In the genomic region with DNA sequence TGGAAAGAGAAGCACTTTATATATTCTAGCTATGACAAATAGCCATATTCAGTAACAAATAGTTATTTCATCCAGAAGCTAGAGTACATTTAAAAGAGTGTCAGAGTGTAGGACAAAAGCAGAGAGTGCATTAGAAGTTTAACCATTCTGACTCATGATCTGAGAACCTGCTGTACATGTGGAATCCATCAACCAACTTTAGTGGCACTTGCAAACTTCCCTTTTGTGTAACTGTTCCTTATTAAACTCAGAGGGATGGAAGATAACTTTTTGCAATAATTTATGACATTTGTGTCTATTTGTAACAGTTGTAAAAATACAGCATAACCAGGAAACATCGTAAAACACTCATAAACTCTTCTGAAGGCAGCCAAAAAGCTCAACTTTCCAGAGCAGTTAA, we compare ENCODE assay signal across 21 mouse cellular contexts.
"Had no signal": no experiment of that assay in that cellular context is flagged by ENCODE, and none has a peak within 500 bp of the region (broad histone marks: within the 10 kb centered on the region; RNA-seq: fewer than 3 reads in every experiment).

No protein-coding gene starts in this region.

- H3K27me3 ChIP-seq: kidney, embryonic 15.5 days; limb, embryonic 12.5 days; liver, embryonic 13.5 days; lung, embryonic 15.5 days; megakaryocyte, embryonic 14.5 days; midbrain, embryonic 12.5 days; midbrain, embryonic 15.5 days; neural tube, embryonic 12.5 days; neural tube, embryonic 15.5 days had no signal

- H3K9ac ChIP-seq: kidney, embryonic 15.5 days; limb, embryonic 12.5 days; liver, embryonic 13.5 days; lung, embryonic 15.5 days; midbrain, embryonic 12.5 days; midbrain, embryonic 15.5 days; neural tube, embryonic 12.5 days; neural tube, embryonic 15.5 days had no signal

- H3K4me1 ChIP-seq: kidney, embryonic 15.5 days; liver, embryonic 13.5 days; lung, embryonic 15.5 days; megakaryocyte, embryonic 14.5 days; midbrain, embryonic 12.5 days; midbrain, embryonic 15.5 days; neural tube, embryonic 12.5 days; neural tube, embryonic 15.5 days had no signal

- H3K4me3 ChIP-seq: kidney, embryonic 15.5 days; limb, embryonic 12.5 days; liver, embryonic 13.5 days; lung, embryonic 15.5 days; megakaryocyte, embryonic 14.5 days; midbrain, embryonic 12.5 days; midbrain, embryonic 15.5 days; neural tube, embryonic 12.5 days; neural tube, embryonic 15.5 days had no signal

- H3K27ac ChIP-seq: kidney, embryonic 15.5 days; limb, embryonic 12.5 days; liver, embryonic 13.5 days; lung, embryonic 15.5 days; midbrain, embryonic 12.5 days; midbrain, embryonic 15.5 days; neural tube, embryonic 12.5 days; neural tube, embryonic 15.5 days; stomach, postnatal 0 days had no signal

- H3K4me2 ChIP-seq: kidney, embryonic 15.5 days; limb, embryonic 12.5 days; liver, embryonic 13.5 days; lung, embryonic 15.5 days; midbrain, embryonic 12.5 days; midbrain, embryonic 15.5 days; neural tube, embryonic 12.5 days; neural tube, embryonic 15.5 days had no signal

- H3K9me3 ChIP-seq: kidney, embryonic 15.5 days; limb, embryonic 12.5 days; liver, embryonic 13.5 days; lung, embryonic 15.5 days; megakaryocyte, embryonic 14.5 days; midbrain, embryonic 12.5 days; midbrain, embryonic 15.5 days; neural tube, embryonic 12.5 days; neural tube, embryonic 15.5 days had no signal

- DNase-seq: kidney, adult 11 months; kidney, adult 8-10 months; kidney, postnatal 4 days; liver, embryonic 13.5 days; lung, postnatal 10 days; lung, postnatal 36 days; right cerebral cortex, adult 18-20 months; right cerebral cortex, postnatal 14 days; right cerebral cortex, postnatal 4 days; thymus, adult 2 months; thymus, postnatal 14 days; thymus, postnatal 4 days had no signal

- ATAC-seq: midbrain, embryonic 15.5 days had no signal

- H3K36me3 ChIP-seq: kidney, embryonic 15.5 days; limb, embryonic 12.5 days; liver, embryonic 13.5 days; lung, embryonic 15.5 days; midbrain, embryonic 12.5 days; midbrain, embryonic 15.5 days; neural tube, embryonic 12.5 days; neural tube, embryonic 15.5 days had no signal
